Mouse (Mus musculus): ENCODE results near the gene Gm37596.
"Not testable (repeated sequence)": the region's sequence is repeated elsewhere in the genome, so short reads cannot be mapped to it uniquely, and the experiment has no call there.

Gene Gm37596

GRCm38 (mm10) chr3:93692970-93693369, at the start of gene Gm37596:
Gene Gm37596, minus strand, starts transcription at chr3:93693070.
- not testable (repeated sequence) for DNase-seq (ENCODE audit: low spot score)

DNA sequence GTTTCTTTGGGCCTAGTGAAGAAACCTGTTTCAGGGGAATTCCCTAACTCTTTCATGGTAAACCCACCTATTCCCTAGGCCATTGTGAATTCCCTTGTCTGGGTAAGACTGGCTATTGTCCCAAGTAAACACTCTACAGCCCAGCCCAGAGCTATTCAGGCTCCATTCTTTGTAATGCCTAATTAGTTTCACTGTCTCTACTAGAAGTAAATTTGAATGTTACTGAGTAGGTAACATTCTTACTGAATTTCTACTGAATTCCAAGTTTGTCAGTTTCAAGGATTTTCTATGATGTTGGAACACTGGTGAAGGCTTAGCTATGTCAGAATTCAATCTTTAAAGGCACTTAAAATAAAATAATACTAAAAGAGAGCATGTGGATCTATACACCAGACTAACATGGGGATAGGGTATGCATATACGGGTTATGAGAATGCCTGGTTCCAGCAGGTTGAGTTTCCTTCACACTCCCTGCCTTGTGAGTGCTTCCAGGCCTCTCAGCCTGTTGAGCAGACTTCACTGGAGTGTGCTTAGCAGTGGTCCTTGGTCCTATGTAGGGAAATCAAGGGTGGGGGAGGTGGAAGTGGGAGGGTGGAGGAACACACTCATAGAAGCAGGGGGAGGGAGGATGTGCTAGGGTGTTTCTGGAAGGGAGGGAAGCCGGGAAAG, 16.2 kb upstream of the Gm37596 start:
- DNase-seq (ENCODE audit: low spot score): not testable (repeated sequence)

DNA sequence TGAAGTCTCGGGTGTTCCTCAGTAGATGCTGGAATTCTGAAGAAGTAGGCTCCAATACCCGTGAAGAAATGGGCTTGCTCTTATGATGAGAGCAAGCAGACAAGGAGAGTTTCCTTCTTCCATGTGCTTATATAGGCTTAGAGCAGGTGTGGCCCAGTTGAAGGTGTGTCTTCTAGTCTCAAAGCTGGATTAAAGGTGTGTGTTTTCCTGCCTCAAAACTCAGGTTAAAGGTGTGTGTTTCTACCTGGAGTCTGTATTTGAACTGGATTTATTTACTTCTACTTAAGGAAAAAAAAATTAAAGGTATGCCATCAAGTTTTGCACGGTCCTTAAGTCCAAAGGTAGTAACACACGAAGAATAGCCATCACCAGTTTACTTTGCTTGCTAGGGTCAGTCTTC, 16.7 kb downstream of the Gm37596 start, which contains the start of gene Tdpoz1:
Gene Tdpoz1, minus strand, starts transcription at position 101 of the 400 bp plus-strand sequence.
- not testable (repeated sequence) for DNase-seq (ENCODE audit: low spot score)

DNA sequence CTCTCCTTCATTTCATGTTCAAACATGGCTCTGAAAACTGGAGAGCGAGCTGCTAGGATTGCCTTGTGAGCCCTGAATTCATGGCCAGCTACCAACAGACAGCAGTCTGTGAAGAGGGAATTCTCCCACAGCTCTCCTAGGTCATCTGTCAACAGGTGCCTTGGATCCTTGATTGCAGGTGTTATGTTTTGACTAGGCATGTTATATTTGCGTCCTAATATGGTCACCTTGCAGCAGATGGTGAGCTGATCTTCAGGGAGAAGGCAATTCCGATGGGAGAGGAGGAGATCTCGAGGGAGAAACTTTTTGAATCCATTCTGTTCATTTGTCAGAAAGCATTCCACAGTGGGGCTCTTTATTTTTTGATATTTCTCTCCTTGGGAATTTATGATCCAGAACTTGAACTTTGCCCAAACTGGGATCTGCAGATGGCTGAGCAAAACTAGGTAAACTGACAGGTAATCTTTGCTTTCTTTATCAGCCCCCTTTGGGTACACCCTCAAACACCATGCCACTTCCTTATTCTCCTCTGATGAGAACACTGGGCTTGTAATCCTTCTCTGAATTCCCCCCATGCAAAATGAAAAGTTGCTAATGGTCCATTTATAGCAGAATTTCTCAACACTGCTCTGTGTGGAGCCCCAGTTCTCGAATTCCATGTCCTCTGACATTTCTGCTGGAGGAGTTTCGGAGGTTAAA, 21.9 kb downstream of the Gm37596 start:
- not testable (repeated sequence) for DNase-seq (ENCODE audit: low spot score)

- DNase-seq (ENCODE audit: low spot score): no peak
Observed at GRCm38 (mm10) chr3:93654260-93654659, 38.6 kb downstream of the Gm37596 start.

DNA sequence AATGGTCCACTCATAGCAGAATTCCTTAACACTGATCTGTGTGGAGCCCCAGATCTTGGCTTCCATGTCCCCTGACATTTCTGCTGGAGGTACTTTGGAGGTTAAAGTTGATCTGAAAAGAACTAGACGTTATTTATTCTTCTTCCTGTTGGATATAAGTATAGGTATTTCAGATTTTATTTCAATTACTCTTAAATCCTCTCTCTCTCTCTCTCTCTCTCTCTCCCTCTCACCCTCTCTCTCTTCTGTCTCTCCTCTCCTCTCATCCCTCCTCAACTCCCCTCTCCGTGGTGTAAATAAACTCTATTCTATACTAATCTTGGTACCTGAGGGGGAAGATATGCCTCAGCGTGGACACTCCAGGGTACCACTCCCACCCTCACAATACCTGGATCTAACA, 40.3 kb downstream of the Gm37596 start, which contains the start of gene Tdpoz2:
Gene Tdpoz2, minus strand, starts transcription at position 101 of the 400 bp plus-strand sequence.
- DNase-seq (ENCODE audit: low spot score): no peak
